Mouse (Mus musculus): Measurements from ENCODE around the gene Klf5. TPM values are rescaled to one million over a fixed set of nuclear protein-coding genes. Genes with fewer than 3 reads are reported as not detected.

The Klf5 gene
- polyA plus RNA-seq (2017; shearing (Covaris generic)), result not detected

DNA sequence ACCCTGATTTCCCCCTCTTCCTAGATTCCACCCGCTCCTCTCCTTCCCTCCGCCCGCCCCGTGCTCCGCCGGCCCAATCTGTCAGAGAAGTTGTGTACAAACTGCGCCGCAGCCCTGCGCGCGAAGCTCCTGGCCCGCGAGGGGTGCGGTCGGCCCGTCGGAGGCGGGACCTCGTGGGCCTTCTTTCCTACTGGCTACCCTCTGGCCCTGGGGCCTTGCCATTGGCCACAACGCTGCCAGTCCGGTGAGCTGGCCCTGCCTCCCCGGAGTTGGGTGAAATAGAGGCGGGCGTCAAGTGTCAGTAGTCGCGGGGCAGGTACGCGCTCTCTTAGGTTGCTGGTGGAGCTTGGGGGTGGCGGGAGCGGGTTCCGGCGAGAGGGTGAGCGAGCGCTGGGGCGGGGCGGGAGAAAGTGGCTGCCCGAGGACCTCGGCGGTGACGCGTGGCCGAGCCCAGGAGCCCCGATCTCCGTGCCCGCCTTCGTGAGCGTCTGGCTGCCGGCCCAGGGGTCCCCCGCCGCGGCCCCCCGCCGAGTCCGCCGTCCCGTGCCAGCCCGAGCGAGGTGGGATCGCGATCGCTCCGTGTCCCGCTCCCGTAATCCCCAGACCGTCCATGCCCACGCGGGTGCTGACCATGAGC lies at the start of gene Klf5:
Gene Klf5 (plus strand): TSS at position 307 of the 637 bp plus-strand sequence.

Other genes starting within 250 kb of the Klf5 start
- gene Pibf1, start 199.3 kb upstream of the Klf5 start, polyA plus RNA-seq (2017; shearing (Covaris generic)), result 23.6 TPM
- 9.0 TPM for gene Dis3, start 198.9 kb upstream of the Klf5 start, polyA plus RNA-seq (2017; shearing (Covaris generic))

Data from activated CD4-positive, CD25-positive, alpha-beta regulatory T cell, adult 9 weeks (primary cell).